Mouse (Mus musculus): ENCODE results near the gene Tfdp1.

DNA sequence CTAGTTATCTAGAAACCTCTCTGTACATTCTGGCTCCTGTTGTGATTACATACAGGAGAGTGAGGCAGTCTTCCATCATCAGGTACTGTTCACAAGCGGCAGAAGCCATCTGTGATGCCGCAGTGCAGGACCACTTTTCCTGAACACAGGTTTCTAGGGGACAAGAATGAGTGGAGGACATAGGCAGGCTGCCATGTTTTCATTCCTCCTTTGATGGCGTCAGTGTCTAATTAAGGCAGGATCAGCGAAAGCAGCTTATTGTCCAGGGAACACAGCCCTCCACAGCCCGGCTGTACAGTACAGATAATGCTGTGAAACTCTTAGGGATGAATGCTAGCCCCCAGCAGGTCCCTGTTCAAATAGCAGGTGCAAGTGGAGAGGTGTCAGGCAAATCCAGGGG is 67.5 kb downstream of the Tfdp1 start:
- TF ChIP-seq POLR2A (IDR thresholded peaks at IDR 0.05; ENCODE audit: control insufficient read depth in 1 of 2, insufficient read depth in 1 of 2, low read depth in 1 of 2, low read length in 2 of 2, poor library complexity in 1 of 2) (no peak), RCOR1 (IDR thresholded peaks at IDR 0.05; ENCODE audit: low read depth, low read length) (no peak), CTCF (IDR thresholded peaks at IDR 0.05 in 2 of 3, conservative IDR thresholded peaks at IDR 0.05 in 1 of 3; ENCODE audit: control insufficient read depth in 1 of 3, insufficient read depth in 1 of 3, low read depth in 2 of 3, low read length in 3 of 3, poor library complexity in 1 of 3, severe bottlenecking in 1 of 3) (no peak), E2F4 (IDR thresholded peaks at IDR 0.05; ENCODE audit: borderline replicate concordance, low read depth, low read length) (no peak), KAT2A (conservative IDR thresholded peaks at IDR 0.05; ENCODE audit: low read depth, low read length) (no peak), TCF12 (IDR thresholded peaks at IDR 0.05; ENCODE audit: low read depth, low read length) (no peak), POLR2AphosphoS2 (IDR thresholded peaks at IDR 0.05; ENCODE audit: low read length) (no peak), MEF2A (IDR thresholded peaks at IDR 0.05; ENCODE audit: extremely low read depth, insufficient replicate concordance, low read depth, low read length, poor library complexity, severe bottlenecking) (no peak), ZKSCAN1 (IDR thresholded peaks at IDR 0.05; ENCODE audit: low read depth, low read length) (no peak), ZNF384 (IDR thresholded peaks at IDR 0.05; ENCODE audit: low read depth, low read length) (no peak), GATA1 (IDR thresholded peaks at IDR 0.05; ENCODE audit: low read depth, low read length) (no peak), EP300 (IDR thresholded peaks at IDR 0.05; ENCODE audit: low read depth in 1 of 2, low read length in 2 of 2) (no peak)
